Mouse (Mus musculus) midbrain, embryonic 16.5 days (tissue): Measurements from ENCODE around the gene Tmsb4x. TPM values are rescaled to one million over a fixed set of nuclear protein-coding genes. Genes with fewer than 3 reads are reported as not detected.

Experiments
- ATAC-seq: fragments of 200-750 bp; cut with Nextera tagmentation; 2 replicates; pipeline ENCODE4 v1.8.0; 2017; ENCODE audit warnings: moderate TSS enrichment
- H3K27ac ChIP-seq: fragments of 300-500 bp; sonication (generic); 2 replicates; pipeline ENCODE4 v1.5.1; 2014; ENCODE audit warnings: mild to moderate bottlenecking, low read length, mixed read lengths
- H3K27me3 ChIP-seq: fragments of 300-500 bp; sonication (generic); 2 replicates; pipeline ENCODE4 v1.6.1; 2014; ENCODE audit warnings: low read depth, low read length, mixed read lengths; ENCODE audit not compliant: control insufficient read depth, insufficient read depth
- H3K36me3 ChIP-seq: fragments of 300-500 bp; sonication (generic); 2 replicates; pipeline ENCODE4 v1.6.1; 2014; ENCODE audit warnings: mild to moderate bottlenecking, low read length, moderate library complexity, mixed read lengths; ENCODE audit not compliant: control insufficient read depth, insufficient read depth
- H3K4me1 ChIP-seq: fragments of 300-500 bp; sonication (generic); 2 replicates; pipeline ENCODE4 v1.6.1; 2014; ENCODE audit warnings: mild to moderate bottlenecking, low read length, mixed read lengths; ENCODE audit not compliant: control insufficient read depth, insufficient read depth
- H3K4me2 ChIP-seq: fragments of 300-500 bp; sonication (generic); 2 replicates; pipeline ENCODE4 v1.6.1; 2014; ENCODE audit warnings: mild to moderate bottlenecking, low read length, mixed read lengths
- H3K4me3 ChIP-seq: fragments of 300-500 bp; sonication (generic); 2 replicates; pipeline ENCODE4 v1.5.1; 2014; ENCODE audit warnings: low read depth, mild to moderate bottlenecking, low read length, moderate library complexity, mixed read lengths
- H3K9ac ChIP-seq: fragments of 300-500 bp; sonication (generic); 2 replicates; pipeline ENCODE4 v1.6.1; 2014; ENCODE audit warnings: low read depth, low read length, mixed read lengths
- H3K9me3 ChIP-seq: fragments of 300-500 bp; sonication (generic); replicated peaks from 2 replicates; pipeline ENCODE4 v1.6.1; 2014; ENCODE audit warnings: mild to moderate bottlenecking, low read length, mixed read lengths; ENCODE audit not compliant: control insufficient read depth, poor library complexity, severe bottlenecking
- WGBS: fragments of 180-500 bp; shearing (Covaris S2); extraction: QIAGEN DNeasy Blood & Tissue Kit; methylation state at CpG from one replicate; pipeline ENCODE4 v1.1.7; 2014; 5-methylcytosine and 5-hydroxymethylcytosine counted together
- polyA plus RNA-seq: library from polyadenylated mRNA; unstranded; fragments of >200 nt; fragmentation: Nextera tagmentation; extraction: Ambion mirVana; gene quantifications from 2 replicates; pipeline ENCODE4 v1.2.1, GENCODE M21; 2015

Tmsb4x gene
- polyA plus RNA-seq, 1 experiment from 2014 or later = 4,447 TPM

- no peaks in the 10 kb centered on the region for H3K9me3 ChIP-seq
- H3K4me1 ChIP-seq = no peaks in the 10 kb centered on the region
- ATAC-seq = no peak
- no peak overlapping the region for H3K4me3 ChIP-seq
- no peak overlapping the region for H3K9ac ChIP-seq
- WGBS = 79% methylated on average over 2 of the region's 2 CpGs
- peaks cover 12% of the 10 kb centered on the region; the same call in 1 of the 2 replicates for H3K27me3 ChIP-seq
- no peak overlapping the region for H3K4me2 ChIP-seq
- H3K27ac ChIP-seq = no peak overlapping the region
- H3K36me3 ChIP-seq = no peaks in the 10 kb centered on the region
These were observed 36.9 kb downstream of the Tmsb4x start for GRCm38 (mm10) chrX:167172256-167172655.

GRCm38 (mm10) chrX:167171281-167171680 is 37.8 kb downstream of the Tmsb4x start:
- ATAC-seq = no peak
- Histone ChIP-seq H3K9ac (no peak overlapping the region), H3K36me3 (no peaks in the 10 kb centered on the region), H3K27ac (no peak overlapping the region), H3K9me3 (no peaks in the 10 kb centered on the region), H3K27me3 (peaks cover 12% of the 10 kb centered on the region; the same call in 1 of the 2 replicates), H3K4me3 (no peak overlapping the region), H3K4me2 (no peak overlapping the region), H3K4me1 (no peaks in the 10 kb centered on the region)
- 77% methylated on average over 2 of the region's 2 CpGs for WGBS

GRCm38 (mm10) chrX:167167282-167167681 is 41.8 kb downstream of the Tmsb4x start:
- ATAC-seq = no peak
- H3K4me1 ChIP-seq = no peaks in the 10 kb centered on the region
- H3K27me3 ChIP-seq = peaks cover 4% of the 10 kb centered on the region; the same call in 1 of the 2 replicates
- H3K9me3 ChIP-seq = no peaks in the 10 kb centered on the region
- H3K4me3 ChIP-seq = no peak overlapping the region
- no peak overlapping the region for H3K4me2 ChIP-seq
- H3K9ac ChIP-seq = no peak overlapping the region
- WGBS = 59% methylated on average over 2 of the region's 2 CpGs
- H3K36me3 ChIP-seq = no peaks in the 10 kb centered on the region
- H3K27ac ChIP-seq = no peak overlapping the region

DNA sequence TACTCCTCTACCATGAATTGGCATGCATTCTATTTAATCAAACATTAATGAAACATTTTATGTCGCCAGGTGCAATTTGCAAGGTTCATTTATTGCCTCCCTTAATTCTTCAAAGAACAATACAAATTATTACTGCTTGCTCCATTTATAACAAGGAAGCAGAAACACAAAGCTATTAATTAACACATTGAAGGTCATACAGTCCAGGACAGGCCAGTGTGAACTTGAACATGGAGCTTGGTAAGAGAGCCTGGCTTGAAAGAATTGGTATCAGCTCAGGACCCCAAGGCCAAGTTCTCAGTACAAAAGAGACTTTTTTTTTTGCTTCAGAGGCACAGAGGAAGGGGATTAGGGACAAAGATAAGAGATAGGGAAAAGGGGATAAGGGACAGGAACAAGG is 43.1 kb downstream of the Tmsb4x start:
- 88% methylated on average over 1 of the region's 1 CpGs for WGBS

GRCm38 (mm10) chrX:167157691-167158090 is 51.4 kb downstream of the Tmsb4x start:
- no peaks in the 10 kb centered on the region for H3K9me3 ChIP-seq
- no peaks in the 10 kb centered on the region for H3K36me3 ChIP-seq
- no peak for ATAC-seq
- H3K4me1 ChIP-seq = no peaks in the 10 kb centered on the region
- no peak overlapping the region for H3K27ac ChIP-seq
- 79% methylated on average over 4 of the region's 4 CpGs for WGBS
- H3K27me3 ChIP-seq = peaks cover 7% of the 10 kb centered on the region; the same call in 1 of the 2 replicates
- no peak overlapping the region for H3K4me3 ChIP-seq
- H3K4me2 ChIP-seq = no peak overlapping the region
- no peak overlapping the region for H3K9ac ChIP-seq

More for the DNA sequence above, 43.1 kb downstream of the Tmsb4x start:
- H3K4me2 ChIP-seq = no peak overlapping the region
- no peak for ATAC-seq
- no peaks in the 10 kb centered on the region for H3K36me3 ChIP-seq
- no peak overlapping the region for H3K27ac ChIP-seq
- H3K4me1 ChIP-seq = no peaks in the 10 kb centered on the region
- no peak overlapping the region for H3K9ac ChIP-seq
- H3K27me3 ChIP-seq = no peaks in the 10 kb centered on the region; the same call in 1 of the 2 replicates
- no peaks in the 10 kb centered on the region for H3K9me3 ChIP-seq
- H3K4me3 ChIP-seq = no peak overlapping the region

Other genes starting within 250 kb of the Tmsb4x start
- 0.06 TPM in 1 of 2 replicates, not detected in the other for gene Tlr8, start 55.0 kb upstream of the Tmsb4x start, polyA plus RNA-seq
- 0.16 and 0.33 TPM in 2 replicates for gene Tlr7, start 121.2 kb upstream of the Tmsb4x start, polyA plus RNA-seq
- gene Prps2, start 173.4 kb upstream of the Tmsb4x start, polyA plus RNA-seq = 7.9 and 8.3 TPM in 2 replicates